Mouse (Mus musculus): ENCODE results near the gene Fank1. TPM values are rescaled to one million over a fixed set of nuclear protein-coding genes. Genes with fewer than 3 reads are reported as not detected.

Fank1 gene
- total and polyA plus RNA-seq, 3 experiments = 0.16 to 0.17 TPM; not detected in 1

DNA sequence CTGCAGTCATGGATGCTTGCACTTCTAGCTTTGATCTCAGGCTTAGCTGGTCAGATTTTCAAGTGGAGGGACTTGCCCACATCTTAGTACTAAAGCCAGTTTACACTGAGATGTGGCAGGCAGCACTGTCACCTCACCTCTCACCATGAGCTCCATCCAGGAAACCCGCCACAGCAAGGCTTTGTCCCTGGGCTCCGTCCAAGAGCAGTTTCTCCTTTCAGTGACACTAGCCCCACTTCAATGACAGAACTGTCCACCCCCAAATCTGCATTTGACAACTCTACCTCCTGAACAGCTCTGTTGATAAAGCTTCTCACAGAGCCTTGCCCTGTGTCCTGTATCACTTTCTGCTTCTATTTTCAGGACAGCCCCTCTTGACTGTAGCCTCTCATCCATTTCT, 71.5 kb downstream of the Fank1 start:
- Histone ChIP-seq H3K4me1 (ENCODE audit: control insufficient read depth in 1 of 2, insufficient read depth in 2 of 2) (no peaks in the 10 kb centered on the region), H3K36me3 (replicated peaks in 1 of 2; ENCODE audit: control insufficient read depth in 1 of 2, insufficient read depth in 1 of 2, low read length in 1 of 2) (no peaks in the 10 kb centered on the region), H3K9ac (ENCODE audit: insufficient read depth, low read depth) (no peak overlapping the region), H3K4me2 (ENCODE audit: insufficient read depth, low read depth, poor library complexity, severe bottlenecking) (no peak overlapping the region), H3K9me3 (replicated peaks; ENCODE audit: low read length) (no peaks in the 10 kb centered on the region), H3K79me2 (replicated peaks; ENCODE audit: control insufficient read depth, extremely low read depth, insufficient read depth, poor library complexity, severe bottlenecking) (no peaks in the 10 kb centered on the region), H3K4me3 (replicated peaks in 1 of 3; ENCODE audit: low read depth in 2 of 3, low read length in 2 of 3, poor library complexity in 1 of 3) (no peak overlapping the region), H3K27ac (ENCODE audit: insufficient read depth, low read depth) (no peak overlapping the region), H3K27me3 (replicated peaks) (peaks cover 67% of the 10 kb centered on the region)
- no peak for DNase-seq (ENCODE audit: extremely low read depth)
- dilution Hi-C loops (cut with MboI; ENCODE audit: extremely low pct_ligation_motif_present, extremely low pct_unique_long_range_greater_than_20kb, low sequenced_read_pairs) (no loop called here), in situ Hi-C loops (cut with MboI; ENCODE audit: low pct_ligation_motif_present, low pct_unique_long_range_greater_than_20kb, low sequenced_read_pairs) (no loop called here)
- TF ChIP-seq POLR2A (IDR thresholded peaks at IDR 0.05; ENCODE audit: low read depth, low read length) = no peak
- TF ChIP-seq RCOR1 (conservative IDR thresholded peaks at IDR 0.05; ENCODE audit: low read depth, low read length) = no peak
- TF ChIP-seq USF1 (IDR thresholded peaks at IDR 0.05; ENCODE audit: low read depth, low read length) = no peak
- TF ChIP-seq MXI1 (IDR thresholded peaks at IDR 0.05; ENCODE audit: low read depth, low read length) = no peak
- no peak for TF ChIP-seq JUN (IDR thresholded peaks at IDR 0.05; ENCODE audit: insufficient read depth, low read depth, low read length)
- TF ChIP-seq GABPA (IDR thresholded peaks at IDR 0.05; ENCODE audit: insufficient replicate concordance, low read depth, low read length) = no peak
- no peak for TF ChIP-seq E2F4 (IDR thresholded peaks at IDR 0.05; ENCODE audit: insufficient replicate concordance, low read depth, low read length)
- TF ChIP-seq USF2 (conservative IDR thresholded peaks at IDR 0.05; ENCODE audit: low read depth, low read length) = no peak
- no peak for TF ChIP-seq POLR2AphosphoS2 (IDR thresholded peaks at IDR 0.05; ENCODE audit: low read depth, low read length)
- TF ChIP-seq SMC3 (IDR thresholded peaks at IDR 0.05; ENCODE audit: low read depth, low read length) = no peak
- no peak for TF ChIP-seq MEF2A (IDR thresholded peaks at IDR 0.05; ENCODE audit: borderline replicate concordance, low read depth, low read length)
- no peak for TF ChIP-seq EP300 (IDR thresholded peaks at IDR 0.05; ENCODE audit: low read length)
- no peak for TF ChIP-seq TBP (conservative IDR thresholded peaks at IDR 0.05; ENCODE audit: low read depth, low read length)
- TF ChIP-seq ETS1 (conservative IDR thresholded peaks at IDR 0.05; ENCODE audit: low read depth, low read length) = no peak
- no peak for TF ChIP-seq SIN3A (IDR thresholded peaks at IDR 0.05; ENCODE audit: low read length)
- no peak for TF ChIP-seq JUND (conservative IDR thresholded peaks at IDR 0.05; ENCODE audit: low read depth, low read length)

DNA sequence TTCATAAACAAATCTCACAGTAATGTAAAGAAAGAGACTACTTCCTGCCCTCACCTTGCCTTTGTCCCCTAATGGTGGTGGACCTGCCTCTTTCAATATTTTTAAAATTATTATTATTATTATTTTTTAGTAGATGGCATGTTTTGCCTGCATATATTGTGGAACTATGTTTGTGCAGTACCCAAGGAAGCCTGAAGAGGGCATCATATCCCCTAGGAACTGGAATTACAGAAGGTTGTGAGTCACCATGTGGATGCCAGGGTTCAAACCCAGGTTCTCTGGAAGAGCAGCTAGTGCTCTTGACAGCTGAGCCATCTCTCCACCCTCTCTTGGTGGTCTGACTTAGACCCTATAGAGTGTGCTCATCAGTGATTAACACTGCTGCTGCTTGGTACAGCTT, 74.1 kb downstream of the Fank1 start:
- Histone ChIP-seq H3K9me3 (replicated peaks; ENCODE audit: low read length) (no peaks in the 10 kb centered on the region), H3K4me2 (ENCODE audit: insufficient read depth, low read depth, poor library complexity, severe bottlenecking) (no peak overlapping the region), H3K79me2 (replicated peaks; ENCODE audit: control insufficient read depth, extremely low read depth, insufficient read depth, poor library complexity, severe bottlenecking) (no peaks in the 10 kb centered on the region), H3K27me3 (replicated peaks) (peaks cover 68% of the 10 kb centered on the region), H3K4me1 (ENCODE audit: control insufficient read depth in 1 of 2, insufficient read depth in 2 of 2) (no peaks in the 10 kb centered on the region), H3K9ac (ENCODE audit: insufficient read depth, low read depth) (no peak overlapping the region), H3K27ac (ENCODE audit: insufficient read depth, low read depth) (no peak overlapping the region), H3K36me3 (replicated peaks in 1 of 2; ENCODE audit: control insufficient read depth in 1 of 2, insufficient read depth in 1 of 2, low read length in 1 of 2) (no peaks in the 10 kb centered on the region), H3K4me3 (replicated peaks in 1 of 3; ENCODE audit: low read depth in 2 of 3, low read length in 2 of 3, poor library complexity in 1 of 3) (no peak overlapping the region)
- DNase-seq (ENCODE audit: extremely low read depth) = peak; percentile 2
- in situ Hi-C loops (cut with MboI; ENCODE audit: low pct_ligation_motif_present, low pct_unique_long_range_greater_than_20kb, low sequenced_read_pairs) = loop anchor here (25.0 kb wide), 1 partner anchor 1637 kb away; no protein-coding TSS in a partner anchor
- dilution Hi-C loops (cut with MboI; ENCODE audit: extremely low pct_ligation_motif_present, extremely low pct_unique_long_range_greater_than_20kb, low sequenced_read_pairs) = no loop called here
- TF ChIP-seq CTCF (conservative IDR thresholded peaks at IDR 0.05 in 1 of 2, IDR thresholded peaks at IDR 0.05 in 1 of 2; ENCODE audit: low read depth in 2 of 2, low read length in 2 of 2) = peak; percentile 30 to 36; a peak in 3 of 4 replicates
- no peak for TF ChIP-seq MEF2A (IDR thresholded peaks at IDR 0.05; ENCODE audit: borderline replicate concordance, low read depth, low read length)
- TF ChIP-seq ETS1 (conservative IDR thresholded peaks at IDR 0.05; ENCODE audit: low read depth, low read length) = no peak
- TF ChIP-seq HCFC1 (IDR thresholded peaks at IDR 0.05; ENCODE audit: low read depth, low read length) = no peak
- TF ChIP-seq RAD21 (IDR thresholded peaks at IDR 0.05; ENCODE audit: low read depth, low read length) = peak; percentile 24
- no peak for TF ChIP-seq ZKSCAN1 (IDR thresholded peaks at IDR 0.05; ENCODE audit: borderline replicate concordance, low read depth, low read length)
- no peak for TF ChIP-seq POLR2AphosphoS2 (IDR thresholded peaks at IDR 0.05; ENCODE audit: low read depth, low read length)
- TF ChIP-seq JUN (IDR thresholded peaks at IDR 0.05; ENCODE audit: insufficient read depth, low read depth, low read length) = no peak

Measured in CH12.LX (cell line).